Mouse (Mus musculus) limb, embryonic 11.5 days (tissue): ENCODE measurements at regions not wholly inside any gene's neighbourhood (a gene's known extent, or its start where the extent isn't known, plus 50 kb on each side); places are given as distances from the start of the nearest gene placed in this dataset.

Experiments
- ATAC-seq: fragments of 200-750 bp; cut with Nextera tagmentation; 2 replicates; pipeline ENCODE4 v1.8.0; 2017; ENCODE audit warnings: low read depth; ENCODE audit not compliant: insufficient number of reproducible peaks, low FRiP score, low TSS enrichment
- DNase-seq: peaks from one replicate; pipeline ENCODE4 v3.0.0-alpha.2; 2015; ENCODE audit warnings: low spot score
- H3K27ac ChIP-seq: fragments of 300-500 bp; sonication (generic); replicated peaks from 2 replicates; pipeline ENCODE4 v1.5.1; 2014; ENCODE audit warnings: low read depth, mild to moderate bottlenecking, low read length
- H3K27me3 ChIP-seq: fragments of 300-500 bp; sonication (generic); 2 replicates; pipeline ENCODE4 v1.6.1; 2014; ENCODE audit warnings: mild to moderate bottlenecking, low read length, mixed read lengths; ENCODE audit not compliant: control insufficient read depth, insufficient read depth
- H3K36me3 ChIP-seq: fragments of 300-500 bp; sonication (generic); 2 replicates; pipeline ENCODE4 v1.6.1; 2014; ENCODE audit warnings: mild to moderate bottlenecking, low read length, moderate library complexity, mixed read lengths; ENCODE audit not compliant: control insufficient read depth, insufficient read depth
- H3K4me1 ChIP-seq: fragments of 300-500 bp; sonication (generic); 2 replicates; pipeline ENCODE4 v1.6.1; 2014; ENCODE audit warnings: low read length, mixed read lengths; ENCODE audit not compliant: control insufficient read depth, insufficient read depth
- H3K4me2 ChIP-seq: fragments of 300-500 bp; sonication (generic); 2 replicates; pipeline ENCODE4 v1.6.1; 2014; ENCODE audit warnings: low read depth, mild to moderate bottlenecking, moderate library complexity; ENCODE audit not compliant: severe bottlenecking
- H3K4me3 ChIP-seq: fragments of 300-500 bp; sonication (generic); 2 replicates; pipeline ENCODE4 v1.5.1; 2014; ENCODE audit warnings: low read depth, low read length
- H3K9ac ChIP-seq: fragments of 300-500 bp; sonication (generic); 2 replicates; pipeline ENCODE4 v1.6.1; 2014; ENCODE audit warnings: mild to moderate bottlenecking, low read length
- H3K9me3 ChIP-seq: fragments of 300-500 bp; sonication (generic); 2 replicates; pipeline ENCODE4 v1.6.1; 2016; ENCODE audit warnings: low read length; ENCODE audit not compliant: control insufficient read depth
- WGBS: fragments of 180-500 bp; shearing (Covaris S2); extraction: QIAGEN DNeasy Blood & Tissue Kit; methylation state at CpG from one replicate; pipeline ENCODE4 v1.1.7; 2014; 5-methylcytosine and 5-hydroxymethylcytosine counted together

- Histone ChIP-seq H3K4me1 (no peaks in the 10 kb centered on the region), H3K9me3 (no peaks in the 10 kb centered on the region), H3K4me2 (no peak overlapping the region), H3K27ac (no peak overlapping the region), H3K27me3 (no peaks in the 10 kb centered on the region), H3K4me3 (no peak overlapping the region), H3K36me3 (no peaks in the 10 kb centered on the region), H3K9ac (no peak overlapping the region)
- DNase-seq (no peak), ATAC-seq (no peak)
- 91% methylated on average over 1 of the region's 1 CpGs for WGBS
Measured at GRCm38 (mm10) chr13:6367661-6368060, 180.3 kb upstream of the Pitrm1 start.

- Histone ChIP-seq H3K27me3 (no peaks in the 10 kb centered on the region), H3K9me3 (no peaks in the 10 kb centered on the region), H3K4me2 (no peak overlapping the region), H3K4me1 (no peaks in the 10 kb centered on the region), H3K4me3 (no peak overlapping the region), H3K36me3 (no peaks in the 10 kb centered on the region), H3K9ac (no peak overlapping the region), H3K27ac (no peak overlapping the region)
- 87% methylated on average over 3 of the region's 3 CpGs for WGBS
- DNase-seq (no peak), ATAC-seq (no peak)
Measured at GRCm38 (mm10) chr13:6374570-6375173, 173.3 kb upstream of the Pitrm1 start.

- 93% methylated on average over 3 of the region's 3 CpGs for WGBS
- Histone ChIP-seq H3K4me3 (no peak overlapping the region), H3K27ac (no peak overlapping the region), H3K9ac (no peak overlapping the region), H3K9me3 (no peaks in the 10 kb centered on the region), H3K4me2 (no peak overlapping the region), H3K4me1 (no peaks in the 10 kb centered on the region), H3K36me3 (no peaks in the 10 kb centered on the region), H3K27me3 (no peaks in the 10 kb centered on the region)
- DNase-seq, result no peak
- ATAC-seq, result no peak
Measured at GRCm38 (mm10) chr13:6377919-6378318, 170.0 kb upstream of the Pitrm1 start.

- no peak for DNase-seq
- ATAC-seq, result no peak
Measured at GRCm38 (mm10) chr13:6395562-6396223, 152.3 kb upstream of the Pitrm1 start.

GRCm38 (mm10) chr13:6397648-6398047, 150.3 kb upstream of the Pitrm1 start:
- Histone ChIP-seq H3K27ac (no peak overlapping the region), H3K9ac (no peak overlapping the region), H3K4me1 (no peaks in the 10 kb centered on the region), H3K9me3 (no peaks in the 10 kb centered on the region), H3K27me3 (no peaks in the 10 kb centered on the region), H3K36me3 (no peaks in the 10 kb centered on the region), H3K4me3 (no peak overlapping the region), H3K4me2 (no peak overlapping the region)
- ATAC-seq (no peak), DNase-seq (no peak)
- 97% methylated on average over 1 of the region's 1 CpGs for WGBS

More at GRCm38 (mm10) chr13:6395562-6396223, 152.3 kb upstream of the Pitrm1 start:
- no peak overlapping the region for H3K27ac ChIP-seq
- 82% methylated on average over 4 of the region's 5 CpGs for WGBS
- no peaks in the 10 kb centered on the region for H3K4me1 ChIP-seq
- no peak overlapping the region for H3K4me2 ChIP-seq
- H3K4me3 ChIP-seq, result no peak overlapping the region
- H3K36me3 ChIP-seq, result no peaks in the 10 kb centered on the region
- H3K9me3 ChIP-seq, result no peaks in the 10 kb centered on the region
- H3K27me3 ChIP-seq, result no peaks in the 10 kb centered on the region
- H3K9ac ChIP-seq, result no peak overlapping the region

- ATAC-seq (no peak), DNase-seq (no peak)
- no peaks in the 10 kb centered on the region for H3K9me3 ChIP-seq
- no peak overlapping the region for H3K9ac ChIP-seq
- H3K4me1 ChIP-seq, result no peaks in the 10 kb centered on the region
- WGBS, result 49% methylated on average over 4 of the region's 4 CpGs
- H3K36me3 ChIP-seq, result no peaks in the 10 kb centered on the region
- no peak overlapping the region for H3K27ac ChIP-seq
- no peak overlapping the region for H3K4me2 ChIP-seq
- H3K4me3 ChIP-seq, result no peak overlapping the region
- H3K27me3 ChIP-seq, result no peaks in the 10 kb centered on the region
Measured at GRCm38 (mm10) chr13:6431821-6432220, 116.1 kb upstream of the Pitrm1 start.

- no peak for ATAC-seq
- Histone ChIP-seq H3K4me1 (no peaks in the 10 kb centered on the region), H3K9ac (no peak overlapping the region)
Measured at GRCm38 (mm10) chr13:6446976-6447375, 101.0 kb upstream of the Pitrm1 start.

GRCm38 (mm10) chr13:6461363-6461762, 86.6 kb upstream of the Pitrm1 start:
- H3K36me3 ChIP-seq, result no peaks in the 10 kb centered on the region
- 86% methylated on average over 6 of the region's 6 CpGs for WGBS
- no peak overlapping the region for H3K4me2 ChIP-seq
- no peak overlapping the region for H3K9ac ChIP-seq
- ATAC-seq (no peak), DNase-seq (no peak)
- no peak overlapping the region for H3K4me3 ChIP-seq
- H3K27ac ChIP-seq, result no peak overlapping the region
- H3K27me3 ChIP-seq, result no peaks in the 10 kb centered on the region
- H3K4me1 ChIP-seq, result no peaks in the 10 kb centered on the region
- no peaks in the 10 kb centered on the region for H3K9me3 ChIP-seq

More at GRCm38 (mm10) chr13:6446976-6447375, 101.0 kb upstream of the Pitrm1 start:
- H3K9me3 ChIP-seq, result no peaks in the 10 kb centered on the region
- no peak overlapping the region for H3K27ac ChIP-seq
- no peak overlapping the region for H3K4me3 ChIP-seq
- no peaks in the 10 kb centered on the region for H3K36me3 ChIP-seq
- no peaks in the 10 kb centered on the region for H3K27me3 ChIP-seq
- no peak overlapping the region for H3K4me2 ChIP-seq
- DNase-seq, result no peak
